Mouse (Mus musculus) stomach, postnatal 0 days (tissue): ENCODE measurements around the gene Phb. TPM values are rescaled to one million over a fixed set of nuclear protein-coding genes. Genes with fewer than 3 reads are reported as not detected.

ENCODE experiments used
- ATAC-seq: fragments of 200-750 bp; cut with Nextera tagmentation; 2 replicates; pipeline ENCODE4 v1.8.0; 2017; ENCODE audit not compliant: low FRiP score, low TSS enrichment
- DNase-seq: peaks from one replicate; pipeline ENCODE4 v3.0.0-alpha.2; 2016; ENCODE audit warnings: low spot score
- H3K27ac ChIP-seq: fragments of 300-500 bp; sonication (generic); replicated peaks from 2 replicates; pipeline ENCODE4 v1.5.1; 2014; ENCODE audit warnings: mild to moderate bottlenecking, control low read depth
- H3K27me3 ChIP-seq: fragments of 300-500 bp; sonication (generic); 2 replicates; pipeline ENCODE4 v1.6.1; 2014; ENCODE audit warnings: low read length; ENCODE audit not compliant: control insufficient read depth, insufficient read depth
- H3K36me3 ChIP-seq: fragments of 300-500 bp; sonication (generic); 2 replicates; pipeline ENCODE4 v1.6.1; 2014; ENCODE audit warnings: low read length, mixed read lengths; ENCODE audit not compliant: control insufficient read depth, insufficient read depth
- H3K4me1 ChIP-seq: fragments of 300-500 bp; sonication (generic); replicated peaks from 2 replicates; pipeline ENCODE4 v1.6.1; 2014; ENCODE audit warnings: antibody characterized with exemption; ENCODE audit not compliant: control insufficient read depth, insufficient read depth
- H3K4me2 ChIP-seq: fragments of 300-500 bp; sonication (generic); replicated peaks from 2 replicates; pipeline ENCODE4 v1.6.1; 2014; ENCODE audit warnings: low read depth, mild to moderate bottlenecking, control low read depth, moderate library complexity
- H3K4me3 ChIP-seq: fragments of 300-500 bp; sonication (generic); 2 replicates; pipeline ENCODE4 v1.5.1; 2014; ENCODE audit warnings: low read depth, low read length, control low read depth
- H3K9ac ChIP-seq: fragments of 300-500 bp; sonication (generic); 2 replicates; pipeline ENCODE4 v1.6.1; 2014; ENCODE audit warnings: mild to moderate bottlenecking, low read length, control low read depth, mixed read lengths
- H3K9me3 ChIP-seq: fragments of 300-500 bp; sonication (generic); 2 replicates; pipeline ENCODE4 v1.6.1; 2016; ENCODE audit warnings: low read length; ENCODE audit not compliant: control insufficient read depth
- CTCF ChIP-seq: IDR thresholded peaks from 2 replicates; pipeline ENCODE4 v1.5.1; 2016; ENCODE audit warnings: antibody characterized with exemption, low read depth, mild to moderate bottlenecking, moderate library complexity
- EP300 ChIP-seq: optimal IDR thresholded peaks from 2 replicates; pipeline ENCODE3; 2016; ENCODE audit warnings: antibody characterized with exemption
- WGBS: fragments of 180-500 bp; shearing (Covaris S2); extraction: QIAGEN DNeasy Blood & Tissue Kit; methylation state at CpG from one replicate; pipeline ENCODE4 v1.1.7; 2014; 5-methylcytosine and 5-hydroxymethylcytosine counted together
- polyA plus RNA-seq: library from polyadenylated mRNA; unstranded; fragments of >200 nt; fragmentation: Nextera tagmentation; extraction: Ambion mirVana; gene quantifications from 2 replicates; pipeline ENCODE4 v1.2.1, GENCODE M21; 2015

The Phb gene
- polyA plus RNA-seq, 1 experiment from 2014 or later: 202 TPM

- TF ChIP-seq EP300: no peak
- no peak for TF ChIP-seq CTCF
- Histone ChIP-seq H3K9me3 (no peaks in the 10 kb centered on the region), H3K27me3 (peaks cover 2% of the 10 kb centered on the region; the same call in 1 of the 2 replicates), H3K4me1 (peaks cover 6% of the 10 kb centered on the region; the same call in 1 of the 2 replicates), H3K4me3 (no peak overlapping the region), H3K36me3 (no peaks in the 10 kb centered on the region), H3K4me2 (no peak overlapping the region), H3K27ac (no peak overlapping the region), H3K9ac (no peak overlapping the region)
- DNase-seq: no peak
- WGBS: 55% methylated on average over 2 of the region's 2 CpGs
- no peak for ATAC-seq
Observed at GRCm38 (mm10) chr11:95640751-95641150, 26.0 kb upstream of the Phb start.

- Histone ChIP-seq H3K27ac (no peak overlapping the region), H3K9me3 (no peaks in the 10 kb centered on the region), H3K4me1 (peaks cover 6% of the 10 kb centered on the region; the same call in 1 of the 2 replicates), H3K27me3 (peaks cover 2% of the 10 kb centered on the region; the same call in 1 of the 2 replicates), H3K9ac (no peak overlapping the region; the same call in 1 of the 2 replicates), H3K4me3 (no peak overlapping the region), H3K4me2 (no peak overlapping the region), H3K36me3 (no peaks in the 10 kb centered on the region)
- TF ChIP-seq EP300: no peak
- TF ChIP-seq CTCF: no peak
- DNase-seq: no peak
- ATAC-seq: 0 out of 2 replicates have a peak, but pooled peaks have one; percentile 9
- WGBS: 43% methylated on average over 12 of the region's 12 CpGs
Observed at GRCm38 (mm10) chr11:95642534-95643280, 24.1 kb upstream of the Phb start.

- WGBS: 29% methylated on average over 5 of the region's 5 CpGs
- ATAC-seq: peak; percentile 19; the same call in 1 of the 2 replicates
Observed at GRCm38 (mm10) chr11:95643856-95644255, 22.9 kb upstream of the Phb start.

GRCm38 (mm10) chr11:95644381-95644780 lies 22.4 kb upstream of the Phb start:
- Histone ChIP-seq H3K36me3 (no peaks in the 10 kb centered on the region), H3K4me2 (no peak overlapping the region), H3K27me3 (peaks cover 2% of the 10 kb centered on the region; the same call in 1 of the 2 replicates), H3K27ac (no peak overlapping the region), H3K9ac (no peak overlapping the region), H3K9me3 (no peaks in the 10 kb centered on the region), H3K4me1 (peaks cover 6% of the 10 kb centered on the region; the same call in 1 of the 2 replicates), H3K4me3 (no peak overlapping the region)
- peak; percentile 24; the same call in 1 of the 2 replicates for ATAC-seq
- TF ChIP-seq EP300: no peak
- TF ChIP-seq CTCF: no peak
- 62% methylated on average over 7 of the region's 7 CpGs for WGBS
- DNase-seq: no peak

More at GRCm38 (mm10) chr11:95643856-95644255, 22.9 kb upstream of the Phb start:
- H3K4me1 ChIP-seq: peaks cover 6% of the 10 kb centered on the region; the same call in 1 of the 2 replicates
- peaks cover 2% of the 10 kb centered on the region; the same call in 1 of the 2 replicates for H3K27me3 ChIP-seq
- no peak for DNase-seq
- H3K4me3 ChIP-seq: no peak overlapping the region
- no peaks in the 10 kb centered on the region for H3K36me3 ChIP-seq
- TF ChIP-seq EP300: no peak
- no peak; the same call in 1 of the 2 replicates for TF ChIP-seq CTCF
- H3K9me3 ChIP-seq: no peaks in the 10 kb centered on the region
- no peak overlapping the region for H3K27ac ChIP-seq
- H3K9ac ChIP-seq: no peak overlapping the region
- no peak overlapping the region for H3K4me2 ChIP-seq

- TF ChIP-seq CTCF: no peak
- TF ChIP-seq EP300: no peak
- WGBS: 13% methylated on average over 36 of the region's 36 CpGs
- Histone ChIP-seq H3K4me2 (peak overlapping the region; percentile 8; the same call in 1 of the 2 replicates), H3K9me3 (no peaks in the 10 kb centered on the region), H3K27ac (no peak overlapping the region), H3K36me3 (no peaks in the 10 kb centered on the region), H3K4me1 (peaks cover 6% of the 10 kb centered on the region; the same call in 1 of the 2 replicates), H3K4me3 (0 out of 2 replicates have a peak overlapping the region, but pooled peaks have one; percentile 4), H3K9ac (no peak overlapping the region), H3K27me3 (peaks cover 2% of the 10 kb centered on the region; the same call in 1 of the 2 replicates)
- no peak for ATAC-seq
- peak; percentile 36 for DNase-seq
Observed at GRCm38 (mm10) chr11:95645397-95646153, 21.2 kb upstream of the Phb start.
